Mouse (Mus musculus) monocyte, adult 5-6 weeks (primary cell): ENCODE measurements around the gene Dgcr8. TPM values are rescaled to one million over a fixed set of nuclear protein-coding genes. Genes with fewer than 3 reads are reported as not detected.
"Not testable (repeated sequence)": the region's sequence is repeated elsewhere in the genome, so short reads cannot be mapped to it uniquely, and the experiment has no call there.

ENCODE experiments used
- ATAC-seq: fragments of 153-309, 156-312 bp; replicated peaks from 2 replicates; pipeline ENCODE4 v1.8.0; 2017; ENCODE audit warnings: mild to moderate bottlenecking; ENCODE audit not compliant: low TSS enrichment, insufficient number of reproducible peaks, severe bottlenecking, poor library complexity, low FRiP score
- total RNA-seq: library from RNA; stranded (forward); fragments of 200-1000, 200-491, 200-594 nt; gene quantifications from 3 replicates; pipeline ENCODE4 v1.2.3, GENCODE M21; 2017

Gene Dgcr8
- 33.6 to 45.3 TPM (median 37.4 TPM) in 3 replicates for total RNA-seq

DNA sequence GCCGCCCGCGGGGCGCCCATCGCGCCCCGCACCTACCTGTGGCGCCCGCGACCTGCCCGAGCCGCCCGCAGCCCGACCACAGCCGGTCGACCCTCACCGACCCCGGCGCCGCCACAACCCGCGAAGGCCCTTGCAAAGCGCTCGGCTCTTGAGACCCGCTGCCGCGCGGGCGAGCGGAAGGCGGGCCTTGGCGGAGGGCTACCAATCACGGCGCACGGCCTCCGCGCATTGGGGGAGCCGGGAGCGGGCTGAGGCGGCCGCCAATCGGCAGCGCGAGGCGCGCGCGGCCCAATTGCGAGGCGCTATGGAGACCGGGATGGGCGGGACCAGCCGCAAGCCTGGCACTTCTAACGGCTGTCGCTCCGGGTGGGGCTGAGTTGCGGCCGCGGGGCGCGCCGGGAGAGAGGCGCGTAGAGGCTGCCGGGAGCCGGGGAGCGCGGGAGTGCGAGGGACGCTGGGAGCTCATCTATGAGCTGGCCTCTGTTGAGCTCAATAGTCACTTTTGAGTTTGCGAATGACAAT is at the start of gene Dgcr8:
Dgcr8 (minus strand) TSS at position 180 of the 522 bp plus-strand sequence.
- ATAC-seq, result peak; percentile 90

DNA sequence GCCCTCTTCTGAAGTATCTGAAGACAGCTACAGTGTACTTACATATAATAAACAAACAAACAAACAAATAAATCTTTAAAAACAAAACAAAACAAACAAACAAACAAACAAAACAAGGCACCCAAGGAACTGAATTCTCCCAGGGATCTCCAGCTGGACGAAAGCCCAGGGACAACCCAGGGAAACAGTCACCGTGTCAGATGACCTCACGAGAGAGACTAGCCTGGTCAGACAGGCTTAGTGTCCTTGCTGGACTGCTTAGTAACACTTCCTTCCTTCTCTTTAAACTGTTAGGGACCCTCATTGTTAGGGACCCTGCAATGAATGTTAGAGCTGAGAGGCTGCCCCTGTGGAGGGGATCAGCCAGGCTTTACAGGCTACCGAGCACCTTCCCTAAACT is 48.2 kb upstream of the Dgcr8 start:
- ATAC-seq, result no peak

DNA sequence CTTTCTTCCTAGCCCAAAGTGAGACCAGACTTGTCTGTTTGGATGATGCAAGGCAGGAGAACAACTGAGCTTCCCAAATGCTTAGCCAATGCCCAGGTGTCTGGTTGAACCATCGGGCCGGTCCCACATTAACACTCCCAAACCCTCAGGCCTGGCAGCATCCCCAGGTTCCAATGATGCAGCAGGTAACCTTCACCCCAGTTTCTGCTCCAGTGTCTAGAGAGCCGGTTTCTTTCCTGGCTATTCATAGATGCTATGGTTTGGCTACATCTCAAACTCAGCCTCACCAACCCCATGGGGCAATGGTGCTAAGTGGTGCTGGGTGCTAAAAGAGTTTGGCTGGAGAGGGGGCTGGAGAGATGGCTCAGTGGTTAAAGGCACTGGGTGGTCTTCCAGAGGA is 46.9 kb upstream of the Dgcr8 start:
- ATAC-seq, result no peak

DNA sequence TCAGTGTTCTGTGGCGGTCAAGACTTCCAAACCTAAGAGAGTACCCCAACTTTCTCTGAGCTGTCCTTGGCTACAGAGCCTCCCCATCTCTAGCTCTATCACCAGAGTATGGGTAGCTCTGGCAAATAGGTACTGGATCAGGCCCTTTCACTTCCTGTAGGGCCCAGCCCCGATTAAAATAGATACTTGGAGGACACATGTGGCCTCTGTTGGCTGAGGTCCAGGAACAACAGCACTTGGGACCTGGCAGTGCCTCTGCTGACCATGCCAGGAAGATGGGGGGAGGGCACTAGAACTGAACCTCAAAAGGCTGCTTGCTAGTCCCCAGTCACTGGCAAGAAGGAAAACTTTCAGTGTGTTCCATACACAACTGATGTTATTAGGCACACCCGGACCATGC is 44.9 kb upstream of the Dgcr8 start:
- no peak for ATAC-seq

DNA sequence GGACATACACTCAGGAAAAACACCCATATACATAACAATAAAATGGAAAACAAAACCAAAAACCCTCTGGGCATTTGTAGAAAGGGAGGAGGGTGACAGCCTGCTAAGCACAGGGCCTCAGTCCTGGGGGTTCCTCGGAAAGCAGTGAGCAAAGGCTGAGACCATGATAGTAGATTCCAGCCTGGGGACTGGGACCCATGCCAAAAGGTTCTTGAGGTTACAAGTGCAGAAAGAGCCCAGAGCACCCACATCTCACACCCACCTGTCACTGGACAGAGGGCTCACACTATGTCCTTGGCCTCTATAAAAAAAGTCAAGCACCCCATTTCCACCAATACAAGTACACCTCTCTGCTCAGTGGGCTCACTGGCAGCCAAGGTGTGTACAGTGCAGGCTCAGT is 39.5 kb upstream of the Dgcr8 start:
- ATAC-seq, result no peak

DNA sequence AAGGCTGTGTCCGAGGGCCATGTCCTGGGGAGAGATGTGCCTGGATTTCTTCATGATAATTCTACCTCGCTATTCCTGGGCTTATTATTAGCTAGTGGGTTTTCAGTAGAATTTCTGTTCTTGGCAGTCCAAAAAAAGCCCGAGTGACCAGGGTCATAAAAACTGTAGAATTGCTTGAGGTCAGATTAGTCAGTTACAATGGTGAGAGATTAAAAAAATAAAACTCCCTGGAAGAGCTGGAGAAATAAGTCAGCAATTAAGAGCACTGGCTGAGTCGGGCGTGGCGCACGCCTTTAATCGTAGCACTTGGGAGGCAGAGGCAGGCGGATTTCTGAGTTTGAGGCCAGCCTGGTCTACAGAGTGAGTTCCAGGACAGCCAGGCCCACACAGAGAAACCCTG is 38.9 kb upstream of the Dgcr8 start:
- ATAC-seq, result no peak

DNA sequence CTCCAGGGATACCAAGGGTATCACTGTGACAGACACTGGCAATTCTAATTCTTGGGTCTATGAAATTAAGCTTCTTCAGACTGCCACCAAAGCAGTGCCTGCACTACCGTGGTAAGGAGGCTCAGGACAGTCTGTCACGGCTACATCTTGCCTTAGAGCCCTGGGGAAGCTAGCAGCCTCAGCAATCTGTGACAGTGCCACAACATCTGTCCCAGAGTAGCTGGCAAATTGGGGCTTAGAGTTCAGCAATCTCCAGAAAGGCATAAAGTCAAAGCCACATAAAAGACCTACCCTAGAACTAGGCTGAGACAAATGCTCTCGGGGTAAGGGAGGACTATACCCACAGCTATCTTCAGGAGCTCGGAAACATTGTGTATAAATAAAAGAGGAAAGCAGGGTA is 36.7 kb upstream of the Dgcr8 start:
- no peak for ATAC-seq

DNA sequence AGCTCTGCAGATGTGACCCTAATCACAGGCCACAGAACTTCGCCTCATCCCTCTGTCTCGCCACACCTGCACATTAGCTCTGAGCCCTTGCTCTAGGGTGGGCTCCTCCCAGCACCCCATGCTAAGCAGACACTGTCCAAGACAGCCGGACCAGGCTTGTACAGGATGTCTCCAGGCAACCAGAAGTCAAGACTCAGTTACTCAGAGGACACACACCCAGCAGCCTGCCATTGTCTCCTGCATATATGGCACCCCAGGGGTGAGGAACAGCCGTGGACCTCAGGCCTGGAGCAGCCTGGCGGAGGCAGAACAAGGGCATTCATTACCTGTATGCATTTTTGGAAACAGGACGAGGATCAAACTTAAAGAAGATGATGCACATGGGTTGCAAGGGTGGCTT is 35.0 kb upstream of the Dgcr8 start:
- ATAC-seq, result no peak

DNA sequence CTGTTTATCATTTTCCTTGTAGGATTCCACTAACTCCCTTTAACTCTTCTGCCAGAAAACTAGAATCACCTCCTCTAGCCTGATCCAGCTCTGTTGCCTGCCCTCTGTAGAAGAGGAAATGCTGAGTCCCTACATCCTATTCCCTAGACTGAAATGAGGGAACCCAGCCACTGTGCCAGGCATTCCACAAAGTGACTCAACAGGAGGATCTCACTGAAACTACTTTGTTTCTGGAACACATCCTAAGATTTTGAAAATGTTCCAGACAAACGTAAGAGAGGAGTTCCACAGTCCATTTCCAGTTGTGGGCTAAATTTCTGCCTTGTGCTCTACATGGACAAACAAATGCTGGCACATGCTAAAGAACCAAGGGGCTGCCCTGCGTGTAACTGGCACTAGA is 34.4 kb upstream of the Dgcr8 start:
- ATAC-seq, result no peak

DNA sequence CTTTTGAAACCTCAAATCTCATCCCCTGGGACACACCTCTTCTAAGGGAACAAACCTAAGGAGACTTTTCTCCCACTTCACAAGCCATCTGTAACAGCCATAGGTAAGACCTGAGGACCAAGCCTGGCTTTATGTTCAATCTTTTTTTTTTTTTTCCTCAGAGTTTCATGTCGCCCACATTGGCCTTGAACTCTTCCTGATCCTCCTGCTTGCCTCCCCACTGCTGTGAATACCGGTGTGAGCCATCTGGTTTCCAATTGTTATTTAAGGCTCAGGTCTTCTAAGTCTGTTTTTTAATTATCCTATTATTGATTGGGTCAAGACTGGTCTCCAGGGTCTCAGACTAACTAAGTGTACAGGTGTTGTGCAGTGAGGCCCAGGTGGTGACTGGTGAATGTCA is 32.4 kb upstream of the Dgcr8 start:
- no peak for ATAC-seq

DNA sequence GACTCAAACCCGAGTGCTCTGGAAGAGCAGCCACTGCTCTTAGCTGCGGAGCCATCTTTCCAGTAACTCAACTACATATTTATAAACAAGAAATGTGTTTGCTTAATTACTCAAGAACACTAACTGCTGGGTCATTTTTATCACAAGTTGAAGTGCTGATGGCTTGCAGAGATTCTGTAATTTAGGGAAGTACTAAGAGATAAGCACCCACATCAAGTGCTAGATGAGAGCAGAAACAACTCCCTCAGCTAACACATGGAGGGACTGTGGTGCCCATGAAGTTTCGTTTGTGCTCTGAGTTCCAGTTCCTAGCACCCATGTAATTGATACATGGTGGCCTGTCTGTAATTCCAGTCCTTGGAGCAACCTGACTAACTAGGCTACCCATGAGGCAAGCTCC is 29.9 kb upstream of the Dgcr8 start:
- no peak for ATAC-seq

DNA sequence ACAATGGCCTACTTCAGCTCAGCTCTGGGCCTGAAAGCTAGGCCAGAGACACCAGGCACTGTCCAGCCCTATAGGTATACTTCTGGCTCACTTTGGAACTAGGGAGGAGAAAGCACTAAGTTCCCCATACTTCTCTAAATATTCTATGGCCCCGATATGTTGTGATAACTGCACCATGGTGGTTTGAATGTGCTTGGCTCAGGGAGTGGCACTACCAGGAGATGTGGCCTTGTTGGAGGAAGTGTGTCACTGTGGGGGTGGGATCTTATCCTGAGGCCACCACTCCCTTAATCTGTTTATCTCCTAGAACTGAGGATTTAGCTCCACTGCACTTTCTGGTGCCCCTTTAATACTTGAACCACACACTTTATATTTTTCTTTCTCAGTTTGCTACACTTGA is 19.1 kb upstream of the Dgcr8 start:
- no peak for ATAC-seq

DNA sequence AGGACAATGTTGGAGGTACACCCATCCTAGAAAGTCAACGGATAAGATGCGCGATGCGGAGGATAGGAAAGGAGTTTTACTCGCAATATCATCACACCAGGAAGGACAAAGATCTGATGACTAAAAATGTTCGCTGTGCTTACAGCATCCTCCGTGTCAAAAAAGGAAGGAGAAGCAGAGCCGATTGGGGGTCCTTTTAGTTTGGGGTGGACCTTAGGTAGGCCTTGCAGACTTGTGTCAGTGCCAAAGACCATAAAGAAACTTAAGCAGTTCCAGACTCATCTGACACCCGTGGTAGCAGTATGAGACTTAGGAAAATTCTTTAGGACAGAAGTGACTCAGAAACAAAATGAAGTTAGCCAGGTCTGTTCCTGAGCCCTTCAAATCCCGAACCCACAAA is 568 bp upstream of the Dgcr8 start:
- not testable (repeated sequence) for ATAC-seq

DNA sequence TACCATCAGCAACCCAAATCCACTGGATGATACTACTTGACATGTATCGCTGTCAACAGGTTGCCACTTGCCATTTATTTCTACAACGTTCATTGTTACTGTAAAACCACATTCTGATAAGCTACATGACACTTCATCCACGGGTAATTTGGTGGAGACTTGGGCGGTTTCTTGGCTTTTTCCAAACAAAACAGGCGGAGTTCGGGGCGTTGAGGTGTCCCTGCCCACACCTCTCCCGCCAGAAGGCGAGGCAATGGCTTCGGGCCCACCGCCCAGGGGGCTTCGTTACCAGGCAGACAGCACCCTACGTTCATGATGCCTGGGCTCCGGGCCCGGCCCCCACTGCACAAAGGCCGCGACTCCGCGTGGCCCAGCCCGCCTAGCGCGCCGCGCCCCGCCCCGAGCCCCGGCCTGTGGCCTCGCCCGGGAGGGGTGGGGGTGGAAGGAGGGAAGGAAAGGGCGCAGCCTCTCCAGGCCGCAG is 425 bp downstream of the Dgcr8 start:
- peak; percentile 36; the same call in 1 of the 2 replicates for ATAC-seq

DNA sequence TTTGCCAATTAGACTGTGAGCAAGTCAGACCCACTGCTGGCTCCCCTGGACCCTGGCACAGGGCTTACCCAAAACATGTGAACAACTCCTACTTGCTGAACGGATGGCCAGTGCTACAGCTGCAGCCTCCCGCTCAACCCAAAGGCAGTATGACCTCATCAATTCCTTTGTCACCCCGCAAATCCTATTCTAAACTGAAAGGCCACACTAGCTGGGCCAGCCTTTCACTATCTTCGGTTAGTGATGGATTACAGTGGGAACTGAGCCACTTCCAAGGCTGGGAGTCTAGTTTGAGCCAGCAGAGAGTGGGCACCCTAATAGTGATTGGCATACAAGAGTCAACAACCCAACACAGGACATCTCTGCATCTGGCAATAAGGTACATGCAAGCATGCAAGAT is 880 bp downstream of the Dgcr8 start:
- no peak for ATAC-seq

DNA sequence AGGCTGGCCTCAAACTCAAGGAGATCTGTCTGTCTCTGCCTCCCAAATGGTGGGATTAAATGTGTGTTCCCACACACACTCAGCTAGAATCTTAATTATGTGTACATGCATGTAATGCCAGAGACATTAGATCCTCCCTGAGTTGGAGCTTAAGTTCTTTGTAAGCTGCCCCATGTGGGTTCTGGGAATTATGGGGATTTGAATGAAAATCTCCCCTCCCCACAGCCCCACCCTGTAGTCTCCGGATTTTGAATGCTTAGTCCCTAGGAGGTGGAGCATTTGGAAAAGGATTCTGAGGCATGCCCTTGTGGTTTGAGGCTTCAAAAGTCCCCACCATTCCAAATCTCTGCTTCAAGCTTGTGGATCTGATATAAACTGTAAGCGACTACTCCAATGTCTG is 13.9 kb downstream of the Dgcr8 start:
- no peak for ATAC-seq

DNA sequence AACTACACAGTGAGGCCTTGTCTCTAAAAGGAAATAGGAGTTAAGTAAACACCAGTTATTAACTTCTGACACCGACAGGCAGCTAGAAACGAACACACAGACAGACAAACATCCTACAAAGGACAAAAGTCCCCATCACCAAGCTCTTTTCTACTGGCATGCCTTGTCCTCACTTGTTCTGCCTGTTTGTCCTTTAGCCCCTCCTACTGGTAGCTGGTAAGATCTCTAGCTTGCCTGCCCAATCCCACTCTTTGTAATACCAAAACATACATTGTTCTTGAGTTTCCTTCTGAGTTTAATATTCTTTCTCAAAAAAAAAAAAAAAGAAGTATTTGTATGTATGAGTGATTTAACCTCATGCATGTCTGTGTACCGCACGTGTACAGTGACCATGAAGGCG is 20.9 kb downstream of the Dgcr8 start:
- no peak for ATAC-seq

DNA sequence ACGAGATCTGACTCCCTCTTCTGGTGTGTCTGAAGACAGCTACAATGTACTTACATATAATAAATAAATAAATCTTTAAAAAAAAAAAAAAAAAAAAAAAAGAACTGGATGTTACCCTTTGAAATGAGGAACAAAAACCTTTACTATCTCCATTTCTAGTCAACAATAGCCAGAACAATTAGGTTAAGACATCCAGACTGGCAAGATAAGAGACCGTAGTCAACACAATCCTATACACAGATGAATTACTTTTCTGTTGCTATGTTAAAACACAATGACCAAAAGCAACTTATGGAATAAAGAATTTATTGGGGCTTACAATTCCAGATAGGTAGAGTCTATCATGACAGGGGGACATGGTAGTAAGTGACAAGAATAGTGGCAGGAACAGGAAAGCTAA is 24.0 kb downstream of the Dgcr8 start:
- ATAC-seq, result no peak

DNA sequence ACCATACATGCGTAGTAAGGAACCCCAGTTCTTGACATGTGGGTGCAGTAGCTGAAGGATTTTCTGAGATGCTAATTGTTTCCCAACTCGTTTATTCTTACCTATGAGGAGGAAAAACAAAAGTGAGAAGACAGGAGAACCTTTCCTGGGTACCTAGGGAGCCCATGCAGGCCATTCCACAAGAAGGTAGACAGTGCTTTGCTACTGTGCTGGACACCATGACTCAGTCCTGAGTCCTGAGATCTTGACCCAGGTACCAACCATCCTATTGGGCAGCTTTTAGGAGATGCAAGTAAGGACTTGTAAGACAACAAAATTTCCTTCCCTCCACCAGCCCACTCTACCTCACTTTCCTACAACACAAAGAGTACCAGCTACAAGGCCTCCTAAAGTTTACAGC is 30.8 kb downstream of the Dgcr8 start, which contains the start of gene Gm49776:
Gm49776 (minus strand) TSS at position 101 of the 400 bp plus-strand sequence.
- no peak for ATAC-seq

DNA sequence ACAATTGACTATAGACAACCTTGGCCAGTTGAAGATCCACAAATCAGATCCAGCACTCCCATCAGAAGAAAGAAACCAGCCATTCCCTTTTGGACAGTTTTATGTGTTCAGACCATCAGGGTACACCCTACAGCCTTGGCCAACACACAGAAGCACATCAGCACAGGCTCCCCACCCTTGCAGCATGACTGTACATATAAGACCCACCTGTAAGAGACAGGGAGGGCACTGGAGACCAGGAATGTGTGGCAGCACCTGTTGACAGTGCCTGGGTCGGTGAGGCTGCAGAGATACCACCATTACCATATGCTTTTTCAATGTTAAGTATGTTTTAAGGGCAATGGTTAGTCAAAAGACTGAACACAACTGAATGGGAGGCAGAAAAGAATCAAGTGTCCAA is 35.2 kb downstream of the Dgcr8 start:
- ATAC-seq, result no peak

DNA sequence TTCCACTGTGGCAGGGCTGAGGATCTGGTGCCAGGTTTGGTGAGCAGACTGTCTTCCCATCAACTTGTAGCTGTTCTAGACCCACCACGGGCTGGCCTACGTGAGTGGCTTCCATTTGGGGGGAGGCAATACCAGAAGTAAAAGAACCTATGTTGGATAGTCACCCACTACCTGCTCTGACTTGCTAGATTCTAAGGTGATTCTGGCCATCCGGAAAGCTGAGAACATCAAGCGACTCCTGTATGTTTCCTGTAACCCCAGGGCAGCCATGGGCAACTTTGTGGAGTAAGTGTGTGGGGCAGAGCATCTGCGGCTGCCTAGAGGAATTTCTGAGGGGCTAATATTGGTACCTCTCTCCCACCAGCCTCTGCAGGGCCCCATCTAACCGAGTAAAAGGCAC is 36.3 kb downstream of the Dgcr8 start:
- no peak for ATAC-seq
